Mouse (Mus musculus): ENCODE measurements around the gene Spats1. TPM values are rescaled to one million over a fixed set of nuclear protein-coding genes. Genes with fewer than 3 reads are reported as not detected.
"Not testable (repeated sequence)": the region's sequence is repeated elsewhere in the genome, so short reads cannot be mapped to it uniquely, and the experiment has no call there.

Spats1 gene
- polyA plus RNA-seq, 1 experiment: 4.3 TPM

DNA sequence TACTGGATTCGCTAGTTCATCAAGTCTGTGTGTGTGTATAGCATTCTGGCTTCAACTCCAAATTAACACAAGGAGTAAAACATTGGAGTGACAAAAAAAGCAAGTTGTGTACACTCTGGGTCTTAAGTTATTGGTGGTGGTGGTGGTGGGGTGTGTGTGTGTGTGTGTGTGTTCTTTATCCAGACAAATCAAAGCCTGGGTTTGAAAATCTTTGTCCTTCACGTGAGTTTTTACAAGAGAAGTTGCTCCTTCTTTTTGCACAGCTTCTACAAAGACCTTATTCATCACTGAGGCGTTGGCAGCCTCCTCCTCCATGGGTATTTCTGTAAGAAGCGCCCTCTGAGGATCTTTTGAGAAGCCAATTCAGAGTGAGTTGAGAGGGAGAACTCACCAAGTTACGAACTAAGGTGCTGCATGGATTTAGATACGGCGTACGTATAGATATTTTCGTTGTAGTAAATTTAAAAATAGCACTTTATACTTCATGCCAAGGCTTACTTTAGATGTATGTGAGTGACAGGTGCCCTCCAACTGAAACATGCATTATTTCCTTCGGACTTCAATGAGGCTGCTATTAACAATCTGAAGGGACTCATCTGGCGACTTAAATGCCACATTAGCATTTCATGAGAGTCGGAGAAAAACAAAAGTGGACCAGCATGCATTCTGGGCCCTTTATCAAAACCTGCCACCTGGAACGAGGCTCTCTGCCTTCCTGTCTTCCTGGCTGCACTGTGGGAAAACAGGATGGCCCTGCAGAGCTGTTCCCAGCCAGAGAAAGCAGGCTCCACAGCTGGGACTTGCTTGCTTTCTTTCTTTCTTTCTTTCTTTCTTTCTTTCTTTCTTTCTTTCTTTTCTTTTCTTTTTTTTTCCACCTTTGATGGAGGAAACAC lies 18.7 kb downstream of the Spats1 start:
- no peak for TF ChIP-seq CTCF (IDR thresholded peaks at IDR 0.05; ENCODE audit: extremely low read depth, insufficient read depth, low read length)
- no peak for TF ChIP-seq POLR2A (IDR thresholded peaks at IDR 0.05; ENCODE audit: extremely low read depth, insufficient read depth, low read length)
- no peak overlapping the region for H3K4me3 ChIP-seq (ENCODE audit: insufficient read depth, low read length)
- peaks cover 6% of the 10 kb centered on the region; the same call in 1 of the 2 replicates for H3K4me1 ChIP-seq (ENCODE audit: control insufficient read depth, insufficient read depth, low read length)
- H3K27ac ChIP-seq (ENCODE audit: insufficient read depth, low read length): no peak overlapping the region

DNA sequence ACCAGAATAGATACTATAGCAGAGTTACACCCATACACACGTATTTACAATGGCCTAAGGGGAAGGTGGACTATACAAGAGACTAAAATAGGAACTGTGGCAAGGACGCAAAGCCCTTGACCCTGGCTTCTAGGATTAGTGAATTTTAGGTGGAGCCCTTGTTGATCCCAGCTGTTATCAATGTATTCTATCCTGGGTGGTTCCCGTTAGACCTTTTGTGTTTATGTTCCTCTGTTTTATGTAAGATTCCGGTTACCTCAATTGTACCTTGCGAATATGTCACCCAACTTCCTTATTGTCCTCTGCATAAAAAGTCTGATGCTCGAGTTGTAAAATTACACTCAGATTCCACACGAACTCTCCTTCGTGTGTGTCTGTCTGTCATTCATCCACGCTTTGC lies 19.4 kb downstream of the Spats1 start:
- not testable (repeated sequence) for H3K4me3 ChIP-seq (ENCODE audit: insufficient read depth, low read length); H3K27ac ChIP-seq (ENCODE audit: insufficient read depth, low read length); H3K4me1 ChIP-seq (ENCODE audit: control insufficient read depth, insufficient read depth, low read length)

DNA sequence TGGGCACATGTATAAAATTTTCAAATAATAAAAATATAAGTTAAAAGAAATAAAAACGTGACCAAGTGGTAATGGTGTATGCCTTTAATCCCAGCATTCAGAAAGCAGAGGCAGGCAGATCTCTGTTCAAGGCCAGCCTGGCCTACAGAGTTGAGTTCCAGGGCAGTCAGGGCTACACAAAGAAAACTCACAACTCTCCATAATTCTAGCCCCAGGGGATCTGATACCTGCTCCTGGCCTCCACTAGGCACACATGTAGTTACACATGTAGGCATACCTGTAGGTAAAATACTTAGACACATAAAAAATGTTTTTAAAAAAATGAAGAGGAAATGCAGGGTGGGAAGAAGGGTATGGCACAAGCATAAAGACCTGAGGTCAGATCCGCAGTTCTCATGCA lies 20.4 kb downstream of the Spats1 start:
- TF ChIP-seq CTCF (IDR thresholded peaks at IDR 0.05; ENCODE audit: extremely low read depth, insufficient read depth, low read length) (no peak), POLR2A (IDR thresholded peaks at IDR 0.05; ENCODE audit: extremely low read depth, insufficient read depth, low read length) (no peak)
- H3K4me3 ChIP-seq (ENCODE audit: insufficient read depth, low read length): no peak overlapping the region
- H3K4me1 ChIP-seq (ENCODE audit: control insufficient read depth, insufficient read depth, low read length): peaks cover 6% of the 10 kb centered on the region; the same call in 1 of the 2 replicates
- no peak overlapping the region for H3K27ac ChIP-seq (ENCODE audit: insufficient read depth, low read length)

DNA sequence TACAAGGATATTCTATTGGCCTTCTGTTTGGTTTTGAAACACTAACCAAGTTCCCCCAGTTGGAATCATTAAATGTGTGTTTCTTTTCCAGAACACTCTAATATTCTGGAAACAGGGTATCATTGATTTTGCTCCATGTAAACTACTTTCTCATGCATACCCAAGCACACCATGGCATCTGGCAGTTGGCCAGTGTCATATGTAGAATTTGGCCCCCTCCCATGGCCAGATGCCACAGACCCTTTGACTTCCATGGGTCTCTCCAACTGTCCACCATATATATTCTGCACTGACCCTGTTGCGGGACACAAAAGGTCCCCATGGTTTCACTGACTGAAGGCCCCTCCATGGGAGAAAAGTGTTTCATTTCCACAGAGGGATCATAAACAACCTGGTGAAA lies 22.9 kb downstream of the Spats1 start:
- peaks cover 6% of the 10 kb centered on the region; the same call in 1 of the 2 replicates for H3K4me1 ChIP-seq (ENCODE audit: control insufficient read depth, insufficient read depth, low read length)
- TF ChIP-seq POLR2A (IDR thresholded peaks at IDR 0.05; ENCODE audit: extremely low read depth, insufficient read depth, low read length) (no peak), CTCF (IDR thresholded peaks at IDR 0.05; ENCODE audit: extremely low read depth, insufficient read depth, low read length) (no peak)
- no peak overlapping the region for H3K27ac ChIP-seq (ENCODE audit: insufficient read depth, low read length)
- H3K4me3 ChIP-seq (ENCODE audit: insufficient read depth, low read length): no peak overlapping the region

DNA sequence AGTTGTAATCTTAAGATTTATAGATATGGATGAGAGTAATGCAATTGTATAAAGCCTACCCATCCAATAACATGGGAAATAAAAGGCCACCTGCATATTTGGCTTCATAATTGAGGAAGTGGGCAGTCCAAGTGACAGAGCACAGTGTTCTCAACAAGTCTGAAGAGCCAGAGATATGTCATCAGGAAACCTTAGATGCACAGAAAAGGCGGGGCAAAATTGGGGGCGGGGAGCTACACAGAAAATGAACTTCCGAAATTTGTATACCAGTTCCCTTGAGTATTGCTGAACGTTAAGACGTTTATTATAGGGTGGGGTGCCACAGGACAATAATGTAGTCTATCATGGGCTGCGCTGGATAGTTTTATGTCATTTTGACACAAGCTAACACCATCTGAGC lies 25.1 kb downstream of the Spats1 start:
- Histone ChIP-seq H3K27ac (ENCODE audit: insufficient read depth, low read length) (no peak overlapping the region), H3K4me1 (ENCODE audit: control insufficient read depth, insufficient read depth, low read length) (no peaks in the 10 kb centered on the region), H3K4me3 (ENCODE audit: insufficient read depth, low read length) (no peak overlapping the region)
- TF ChIP-seq CTCF (IDR thresholded peaks at IDR 0.05; ENCODE audit: extremely low read depth, insufficient read depth, low read length) (no peak), POLR2A (IDR thresholded peaks at IDR 0.05; ENCODE audit: extremely low read depth, insufficient read depth, low read length) (no peak)

DNA sequence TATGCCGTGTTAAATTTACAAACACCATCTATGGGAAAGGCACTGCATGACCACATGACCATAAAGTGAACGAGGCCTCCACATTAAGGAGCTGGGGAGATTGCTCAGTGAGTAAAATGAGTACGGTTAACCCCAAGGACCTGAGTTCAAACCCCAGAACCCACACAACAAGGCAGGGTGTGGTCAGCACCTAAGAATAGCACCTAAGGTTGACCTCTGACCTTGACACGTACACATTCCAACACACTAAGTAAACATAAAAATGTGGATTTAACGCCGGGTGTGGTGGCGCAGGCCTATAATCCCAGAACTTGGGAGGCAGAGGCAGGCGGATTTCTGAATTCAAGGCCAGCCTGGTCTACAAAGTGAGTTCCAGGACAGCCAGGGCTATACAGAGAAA lies 25.6 kb downstream of the Spats1 start:
- no peak for TF ChIP-seq CTCF (IDR thresholded peaks at IDR 0.05; ENCODE audit: extremely low read depth, insufficient read depth, low read length)
- TF ChIP-seq POLR2A (IDR thresholded peaks at IDR 0.05; ENCODE audit: extremely low read depth, insufficient read depth, low read length): no peak
- Histone ChIP-seq H3K27ac (ENCODE audit: insufficient read depth, low read length) (no peak overlapping the region), H3K4me3 (ENCODE audit: insufficient read depth, low read length) (no peak overlapping the region), H3K4me1 (ENCODE audit: control insufficient read depth, insufficient read depth, low read length) (no peaks in the 10 kb centered on the region)

DNA sequence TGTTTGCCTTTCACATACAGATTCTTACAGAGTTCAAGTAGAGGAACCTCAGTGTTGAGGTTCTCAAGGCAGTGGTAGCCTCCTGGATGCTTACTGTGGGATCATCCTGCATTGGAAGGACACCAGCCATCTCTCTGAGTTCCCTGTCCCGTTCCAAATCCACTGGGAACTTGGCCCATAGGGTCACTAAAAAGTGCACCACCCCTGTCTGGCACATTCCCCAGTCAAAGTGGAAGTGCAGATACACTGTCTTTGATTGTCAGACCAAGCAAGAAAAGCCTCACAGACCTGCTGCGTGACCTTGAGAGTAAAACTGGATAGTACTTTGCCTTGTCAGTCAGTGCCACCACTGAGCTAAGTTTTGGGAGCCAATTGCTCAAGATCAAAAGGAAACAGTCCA lies 28.2 kb downstream of the Spats1 start:
- Histone ChIP-seq H3K4me1 (ENCODE audit: control insufficient read depth, insufficient read depth, low read length) (no peaks in the 10 kb centered on the region), H3K27ac (ENCODE audit: insufficient read depth, low read length) (no peak overlapping the region), H3K4me3 (ENCODE audit: insufficient read depth, low read length) (no peak overlapping the region)
- TF ChIP-seq CTCF (IDR thresholded peaks at IDR 0.05; ENCODE audit: extremely low read depth, insufficient read depth, low read length): no peak
- TF ChIP-seq POLR2A (IDR thresholded peaks at IDR 0.05; ENCODE audit: extremely low read depth, insufficient read depth, low read length): no peak

DNA sequence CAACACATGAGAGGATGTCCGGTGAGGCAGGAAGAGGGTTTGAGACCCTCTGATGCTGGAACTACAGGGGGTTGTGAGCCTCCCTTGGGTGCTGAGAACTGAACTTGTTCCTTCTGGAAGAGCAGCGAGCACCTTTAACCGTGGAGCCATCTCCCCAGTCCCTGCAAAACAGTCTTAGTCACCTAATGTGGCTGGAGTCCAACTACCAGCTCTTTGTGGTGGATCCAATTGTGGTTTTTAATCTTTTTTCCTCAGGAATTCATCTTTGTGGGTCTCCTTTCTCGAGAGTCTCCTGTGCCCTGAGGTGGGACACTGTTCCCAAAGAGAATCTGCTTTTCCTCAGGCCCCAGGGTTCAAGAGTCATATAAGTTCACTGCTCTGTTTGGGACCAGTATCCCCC lies 29.3 kb downstream of the Spats1 start:
- H3K4me1 ChIP-seq (ENCODE audit: control insufficient read depth, insufficient read depth, low read length): no peaks in the 10 kb centered on the region
- no peak overlapping the region for H3K27ac ChIP-seq (ENCODE audit: insufficient read depth, low read length)
- H3K4me3 ChIP-seq (ENCODE audit: insufficient read depth, low read length): no peak overlapping the region
- no peak for TF ChIP-seq POLR2A (IDR thresholded peaks at IDR 0.05; ENCODE audit: extremely low read depth, insufficient read depth, low read length)
- TF ChIP-seq CTCF (IDR thresholded peaks at IDR 0.05; ENCODE audit: extremely low read depth, insufficient read depth, low read length): no peak

DNA sequence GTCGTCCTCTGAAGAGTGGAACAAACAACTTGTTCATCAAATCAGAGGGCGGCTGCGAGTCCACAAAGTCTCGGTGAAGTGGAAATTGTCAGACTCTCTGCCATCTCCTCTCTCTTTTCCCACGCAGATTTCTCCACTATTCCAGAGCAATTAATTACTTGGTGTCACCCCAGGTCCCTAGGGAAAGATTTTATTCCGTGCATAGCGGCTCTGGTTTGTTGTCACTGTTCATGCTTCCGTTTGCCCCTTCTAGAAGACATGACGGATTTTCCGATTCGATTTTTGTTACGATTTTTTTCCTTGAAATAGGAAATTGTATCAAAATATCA lies 41.0 kb downstream of the Spats1 start:
- no peak overlapping the region for H3K27ac ChIP-seq (ENCODE audit: insufficient read depth, low read length)
- H3K4me1 ChIP-seq (ENCODE audit: control insufficient read depth, insufficient read depth, low read length): peaks cover 3% of the 10 kb centered on the region; the same call in 1 of the 2 replicates
- peak overlapping the region; percentile 72 for H3K4me3 ChIP-seq (ENCODE audit: insufficient read depth, low read length)
- TF ChIP-seq CTCF (IDR thresholded peaks at IDR 0.05; ENCODE audit: extremely low read depth, insufficient read depth, low read length): no peak
- TF ChIP-seq POLR2A (IDR thresholded peaks at IDR 0.05; ENCODE audit: extremely low read depth, insufficient read depth, low read length): no peak

All from cortical plate, adult 2 months (tissue).